Mouse (Mus musculus) forebrain, embryonic 11.5 days (tissue): ENCODE results near the gene Zfhx3. TPM values are rescaled to one million over a fixed set of nuclear protein-coding genes. Genes with fewer than 3 reads are reported as not detected.

Experiments used
- ATAC-seq: fragments of 200-750 bp; cut with Nextera tagmentation; replicated peaks from 2 replicates; pipeline ENCODE4 v1.8.0; 2017; ENCODE audit warnings: moderate TSS enrichment; ENCODE audit not compliant: low FRiP score
- DNase-seq: peaks from one replicate; pipeline ENCODE4 v3.0.0-alpha.2; 2017; ENCODE audit warnings: low spot score
- H3K27ac ChIP-seq: fragments of 300-500 bp; sonication (generic); 2 replicates; pipeline ENCODE4 v1.5.1; 2014; ENCODE audit warnings: low read depth, low read length
- H3K27me3 ChIP-seq: fragments of 300-500 bp; sonication (generic); 2 replicates; pipeline ENCODE4 v1.6.1; 2014; ENCODE audit warnings: mild to moderate bottlenecking, low read length, mixed read lengths; ENCODE audit not compliant: control insufficient read depth, insufficient read depth
- H3K36me3 ChIP-seq: fragments of 300-500 bp; sonication (generic); 2 replicates; pipeline ENCODE4 v1.6.1; 2014; ENCODE audit warnings: mild to moderate bottlenecking, low read length, moderate library complexity, mixed read lengths; ENCODE audit not compliant: control insufficient read depth, insufficient read depth
- H3K4me1 ChIP-seq: fragments of 300-500 bp; sonication (generic); replicated peaks from 2 replicates; pipeline ENCODE4 v1.6.1; 2014; ENCODE audit warnings: low read length, mixed read lengths; ENCODE audit not compliant: control insufficient read depth, insufficient read depth
- H3K4me2 ChIP-seq: fragments of 300-500 bp; sonication (generic); 2 replicates; pipeline ENCODE4 v1.6.1; 2014; ENCODE audit warnings: low read depth, mild to moderate bottlenecking, low read length, moderate library complexity, mixed read lengths; ENCODE audit not compliant: severe bottlenecking
- H3K4me3 ChIP-seq: fragments of 300-500 bp; sonication (generic); 2 replicates; pipeline ENCODE4 v1.5.1; 2014; ENCODE audit warnings: low read depth, low read length
- H3K9ac ChIP-seq: fragments of 300-500 bp; sonication (generic); 2 replicates; pipeline ENCODE4 v1.6.1; 2014; ENCODE audit warnings: low read length
- H3K9me3 ChIP-seq: fragments of 300-500 bp; sonication (generic); 2 replicates; pipeline ENCODE4 v1.6.1; 2016; ENCODE audit warnings: low read length, mixed read lengths; ENCODE audit not compliant: control insufficient read depth
- WGBS: fragments of 180-500 bp; shearing (Covaris S2); extraction: QIAGEN DNeasy Blood & Tissue Kit; methylation state at CpG from one replicate; pipeline ENCODE4 v1.1.7; 2014; 5-methylcytosine and 5-hydroxymethylcytosine counted together
- polyA plus RNA-seq: library from polyadenylated mRNA; unstranded; fragments of >200 nt; fragmentation: Nextera tagmentation; extraction: Ambion mirVana; gene quantifications from 2 replicates; pipeline ENCODE4 v1.2.1, GENCODE M21; 2014

Zfhx3 gene
- polyA plus RNA-seq, 1 experiment from 2014 or later: 22.9 TPM

GRCm38 (mm10) chr8:108480141-108480540, 537.7 kb downstream of the Zfhx3 start:
- 81% methylated on average over 12 of the region's 12 CpGs for WGBS
- Histone ChIP-seq H3K9me3 (no peaks in the 10 kb centered on the region), H3K9ac (no peak overlapping the region), H3K36me3 (no peaks in the 10 kb centered on the region), H3K4me1 (no peaks in the 10 kb centered on the region; the same call in 1 of the 2 replicates), H3K4me2 (no peak overlapping the region), H3K27me3 (no peaks in the 10 kb centered on the region), H3K4me3 (no peak overlapping the region), H3K27ac (no peak overlapping the region)
- ATAC-seq (no peak), DNase-seq (no peak)

DNA sequence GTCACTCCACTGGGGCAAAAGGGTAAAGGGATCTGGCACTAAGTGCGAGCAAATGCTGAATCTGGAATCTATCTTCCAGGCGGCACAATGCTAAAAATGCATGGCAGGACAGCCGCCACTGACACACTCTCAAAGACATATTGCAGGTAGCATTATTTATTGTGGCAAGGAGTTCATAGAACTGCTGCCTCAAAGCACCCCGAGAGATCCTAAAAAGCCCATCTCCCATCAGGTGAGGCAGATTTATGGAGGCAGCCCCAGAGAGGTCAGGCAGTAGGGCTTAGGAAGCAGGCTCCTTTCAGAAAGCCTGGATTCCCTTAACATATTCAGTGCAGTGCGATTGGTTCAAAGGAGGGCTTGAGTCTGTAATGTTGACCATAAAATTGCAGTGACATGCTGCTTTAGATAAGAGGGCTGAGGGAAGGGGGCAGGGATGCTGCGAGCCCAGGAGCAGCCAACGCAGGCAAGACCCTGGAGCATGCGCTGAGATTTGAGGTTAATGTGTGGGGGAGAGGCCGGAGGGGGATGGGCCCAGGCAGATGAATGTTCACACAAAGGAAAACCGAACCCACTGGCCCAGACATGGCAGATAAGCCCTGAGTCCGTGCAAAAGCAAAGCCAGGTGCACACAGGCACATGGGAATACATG, 538.8 kb downstream of the Zfhx3 start:
- Histone ChIP-seq H3K9me3 (no peaks in the 10 kb centered on the region), H3K4me1 (no peaks in the 10 kb centered on the region; the same call in 1 of the 2 replicates), H3K27me3 (no peaks in the 10 kb centered on the region), H3K4me2 (no peak overlapping the region), H3K4me3 (no peak overlapping the region), H3K27ac (no peak overlapping the region; the same call in 1 of the 2 replicates), H3K9ac (no peak overlapping the region; the same call in 1 of the 2 replicates), H3K36me3 (no peaks in the 10 kb centered on the region)
- no peak for DNase-seq
- ATAC-seq: no peak; the same call in 1 of the 2 replicates
- 56% methylated on average over 11 of the region's 11 CpGs for WGBS

GRCm38 (mm10) chr8:108496101-108496500, 553.7 kb downstream of the Zfhx3 start:
- Histone ChIP-seq H3K4me3 (no peak overlapping the region), H3K27ac (no peak overlapping the region), H3K9ac (no peak overlapping the region), H3K4me2 (no peak overlapping the region), H3K4me1 (no peaks in the 10 kb centered on the region), H3K9me3 (no peaks in the 10 kb centered on the region), H3K36me3 (no peaks in the 10 kb centered on the region), H3K27me3 (no peaks in the 10 kb centered on the region)
- ATAC-seq: no peak
- WGBS: 86% methylated on average over 12 of the region's 12 CpGs
- DNase-seq: no peak

DNA sequence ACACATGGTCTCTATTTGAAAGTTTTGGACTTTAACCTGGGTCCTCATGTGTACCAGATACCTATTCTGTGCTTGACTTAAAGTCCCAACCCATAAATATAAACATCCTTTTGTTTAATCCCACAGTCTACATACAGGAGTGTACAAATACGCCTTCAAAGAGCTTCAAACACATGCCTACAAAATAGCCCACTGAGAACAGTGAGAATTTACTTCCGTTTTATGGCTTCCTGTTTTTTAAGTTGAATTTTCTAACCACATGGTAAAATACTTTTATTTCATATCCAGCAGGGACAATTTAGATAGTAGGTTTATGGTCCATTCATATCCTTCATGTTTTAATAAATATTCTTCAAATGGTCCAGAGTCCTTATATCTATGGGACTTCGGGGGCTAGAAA, 564.3 kb downstream of the Zfhx3 start:
- Histone ChIP-seq H3K27me3 (no peaks in the 10 kb centered on the region), H3K4me2 (no peak overlapping the region), H3K4me1 (peaks cover 6% of the 10 kb centered on the region), H3K36me3 (no peaks in the 10 kb centered on the region), H3K9ac (no peak overlapping the region), H3K27ac (no peak overlapping the region), H3K9me3 (no peaks in the 10 kb centered on the region), H3K4me3 (no peak overlapping the region)
- ATAC-seq (no peak), DNase-seq (no peak)
- WGBS: 92% methylated on average over 3 of the region's 3 CpGs

DNA sequence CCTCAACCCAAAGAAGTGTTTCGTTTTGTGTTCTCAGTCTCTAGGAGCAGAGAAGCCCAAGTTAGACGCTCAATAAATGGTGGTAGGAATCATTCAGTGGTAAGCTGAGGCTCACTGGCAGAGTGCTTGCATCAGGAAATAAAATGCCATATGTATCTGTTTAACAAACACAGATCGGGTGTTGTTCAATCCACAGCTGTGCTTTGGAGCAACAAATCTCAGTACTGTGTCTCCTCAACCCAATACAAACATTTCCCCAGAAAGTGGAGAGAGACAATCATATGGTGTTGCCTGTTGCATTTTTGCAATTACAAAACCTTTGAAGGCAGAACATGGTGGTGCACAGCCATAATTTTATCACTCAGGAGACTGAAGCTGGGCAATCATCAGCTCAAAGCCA, 565.3 kb downstream of the Zfhx3 start:
- Histone ChIP-seq H3K27me3 (no peaks in the 10 kb centered on the region), H3K4me1 (peaks cover 6% of the 10 kb centered on the region), H3K9me3 (no peaks in the 10 kb centered on the region), H3K4me2 (no peak overlapping the region), H3K9ac (no peak overlapping the region), H3K36me3 (no peaks in the 10 kb centered on the region), H3K4me3 (no peak overlapping the region), H3K27ac (no peak overlapping the region)
- WGBS: 90% methylated on average over 3 of the region's 3 CpGs
- ATAC-seq (no peak), DNase-seq (no peak)

- Histone ChIP-seq H3K4me2 (no peak overlapping the region), H3K9ac (no peak overlapping the region)
Observed at GRCm38 (mm10) chr8:108510641-108511325, 568.3 kb downstream of the Zfhx3 start.

GRCm38 (mm10) chr8:108518116-108518515, 575.7 kb downstream of the Zfhx3 start:
- Histone ChIP-seq H3K27me3 (no peaks in the 10 kb centered on the region), H3K4me1 (no peaks in the 10 kb centered on the region), H3K36me3 (no peaks in the 10 kb centered on the region), H3K27ac (no peak overlapping the region), H3K4me2 (no peak overlapping the region), H3K9ac (no peak overlapping the region), H3K4me3 (no peak overlapping the region), H3K9me3 (no peaks in the 10 kb centered on the region)
- ATAC-seq (no peak), DNase-seq (no peak)
- WGBS: 91% methylated on average over 7 of the region's 7 CpGs

More at GRCm38 (mm10) chr8:108510641-108511325, 568.3 kb downstream of the Zfhx3 start:
- Histone ChIP-seq H3K4me3 (no peak overlapping the region), H3K4me1 (peaks cover 6% of the 10 kb centered on the region), H3K9me3 (no peaks in the 10 kb centered on the region), H3K27ac (no peak overlapping the region), H3K36me3 (no peaks in the 10 kb centered on the region), H3K27me3 (no peaks in the 10 kb centered on the region)
- WGBS: 26% methylated on average over 14 of the region's 14 CpGs
- ATAC-seq (peak; percentile 63; the same call in 1 of the 2 replicates), DNase-seq (peak; percentile 51)

DNA sequence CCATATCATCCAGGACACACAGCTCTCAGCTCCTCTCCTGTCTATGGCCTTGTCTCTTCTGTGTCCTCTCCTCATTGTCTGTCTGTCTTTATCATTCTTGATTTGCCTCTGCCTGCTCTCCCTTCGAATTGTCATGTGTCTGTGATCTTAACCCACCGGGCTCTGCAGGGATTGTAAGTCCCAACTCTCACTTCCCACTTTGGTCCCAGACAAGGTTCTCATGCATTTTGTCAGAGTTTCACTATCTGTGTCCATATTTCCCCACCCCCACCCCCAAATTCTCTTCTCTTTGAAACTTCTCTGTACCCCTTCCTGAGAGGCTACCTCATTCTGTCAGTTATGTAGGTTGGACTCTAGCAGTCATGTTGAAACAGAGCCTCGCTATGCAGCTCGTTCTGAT, 579.6 kb downstream of the Zfhx3 start:
- no peak overlapping the region for H3K4me3 ChIP-seq
- no peaks in the 10 kb centered on the region for H3K27me3 ChIP-seq
- H3K36me3 ChIP-seq: no peaks in the 10 kb centered on the region
- ATAC-seq (no peak), DNase-seq (no peak)
- no peak overlapping the region for H3K9ac ChIP-seq
- no peak overlapping the region for H3K4me2 ChIP-seq
- no peaks in the 10 kb centered on the region for H3K4me1 ChIP-seq
- H3K9me3 ChIP-seq: no peaks in the 10 kb centered on the region
- H3K27ac ChIP-seq: no peak overlapping the region
- 95% methylated on average over 4 of the region's 4 CpGs for WGBS

DNA sequence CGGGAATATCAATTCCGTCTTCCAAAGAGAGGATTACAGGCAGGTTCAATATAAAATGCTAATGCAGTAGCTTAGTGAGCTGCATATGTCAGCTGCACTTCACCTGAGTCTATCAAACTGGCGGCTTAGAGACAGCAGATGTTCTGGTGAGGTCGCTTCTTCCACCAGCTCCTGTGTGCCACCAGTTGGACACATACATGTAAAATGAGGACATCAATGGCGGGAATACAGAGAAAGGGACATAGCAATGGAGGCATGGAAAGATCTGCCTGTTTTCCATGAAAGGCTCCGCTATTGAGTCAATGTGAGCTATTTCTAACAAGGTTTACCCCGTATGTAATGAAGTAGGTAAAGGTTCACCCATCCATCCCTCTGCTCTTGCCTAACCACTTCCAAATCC, 587.0 kb downstream of the Zfhx3 start:
- no peaks in the 10 kb centered on the region for H3K4me1 ChIP-seq
- H3K27ac ChIP-seq: no peak overlapping the region
- H3K4me2 ChIP-seq: no peak overlapping the region
- H3K27me3 ChIP-seq: no peaks in the 10 kb centered on the region
- H3K36me3 ChIP-seq: no peaks in the 10 kb centered on the region
- H3K9ac ChIP-seq: no peak overlapping the region
- WGBS: 96% methylated on average over 7 of the region's 7 CpGs
- H3K9me3 ChIP-seq: no peaks in the 10 kb centered on the region
- DNase-seq: no peak
- no peak for ATAC-seq
- H3K4me3 ChIP-seq: no peak overlapping the region
